Mouse (Mus musculus) neural tube, postnatal 0 days (tissue): ENCODE results near the gene Itpka. TPM values are rescaled to one million over a fixed set of nuclear protein-coding genes. Genes with fewer than 3 reads are reported as not detected.

Source experiments
- polyA plus RNA-seq: library from polyadenylated mRNA; unstranded; fragments of >200 nt; fragmentation: Nextera tagmentation; extraction: Ambion mirVana; gene quantifications from 2 replicates; pipeline ENCODE4 v1.2.1, GENCODE M21; 2015

Gene Itpka
- 1.3 and 1.9 TPM in 2 replicates for polyA plus RNA-seq

GRCm38 (mm10) chr2:119741581-119742411 lies at the start of gene Itpka:
Itpka (plus strand) TSS chr2:119742337.

GRCm38 (mm10) chr2:119760251-119760650 lies 18.1 kb downstream of the Itpka start, which contains the start of gene Ltk:
Ltk (minus strand) TSS chr2:119760431.

GRCm38 (mm10) chr2:119787206-119787883 lies 45.2 kb downstream of the Itpka start, which contains the start of gene Rpap1:
Rpap1 (minus strand) TSS chr2:119787537.

GRCm38 (mm10) chr2:119797279-119797783 lies 55.2 kb downstream of the Itpka start, which contains the start of gene Tyro3:
Tyro3 (plus strand) TSS chr2:119797733.

Other genes with a start within 250 kb of the Itpka start
- gene Exd1, start 194.7 kb upstream of the Itpka start, polyA plus RNA-seq, result 0.84 and 1.8 TPM in 2 replicates
- gene Chp1, start 194.6 kb upstream of the Itpka start, polyA plus RNA-seq, result 50.6 and 51.2 TPM in 2 replicates
- gene Nusap1, start 124.0 kb upstream of the Itpka start, polyA plus RNA-seq, result 5.2 and 5.5 TPM in 2 replicates
- 2.6 and 4.2 TPM in 2 replicates for gene Oip5, start 123.9 kb upstream of the Itpka start, polyA plus RNA-seq
- 45.1 and 46.3 TPM in 2 replicates for gene Ndufaf1, start 79.5 kb upstream of the Itpka start, polyA plus RNA-seq
- gene Rtf1, start 67.3 kb upstream of the Itpka start, polyA plus RNA-seq, result 55.8 and 56.6 TPM in 2 replicates
- gene Ltk, start 18.1 kb downstream of the Itpka start, polyA plus RNA-seq, result 2.3 and 2.7 TPM in 2 replicates
- 11.3 and 12.4 TPM in 2 replicates for gene Rpap1, start 45.2 kb downstream of the Itpka start, polyA plus RNA-seq
- 20.5 and 20.7 TPM in 2 replicates for gene Tyro3, start 55.4 kb downstream of the Itpka start, polyA plus RNA-seq
- 14.0 and 16.5 TPM in 2 replicates for gene Mga, start 154.9 kb downstream of the Itpka start, polyA plus RNA-seq
- gene Mapkbp1, start 230.4 kb downstream of the Itpka start, polyA plus RNA-seq, result 4.4 and 5.6 TPM in 2 replicates